Mouse (Mus musculus) lung, postnatal 0 days (tissue): Measurements from ENCODE around the gene Evi2b.

Source experiments
- CTCF ChIP-seq: IDR thresholded peaks from 2 replicates; pipeline ENCODE4 v1.5.1; 2016; ENCODE audit warnings: antibody characterized with exemption, mild to moderate bottlenecking
- EP300 ChIP-seq: IDR thresholded peaks from 2 replicates; pipeline ENCODE4 v1.6.1; 2016; ENCODE audit warnings: antibody characterized with exemption, mild to moderate bottlenecking, control low read depth

DNA sequence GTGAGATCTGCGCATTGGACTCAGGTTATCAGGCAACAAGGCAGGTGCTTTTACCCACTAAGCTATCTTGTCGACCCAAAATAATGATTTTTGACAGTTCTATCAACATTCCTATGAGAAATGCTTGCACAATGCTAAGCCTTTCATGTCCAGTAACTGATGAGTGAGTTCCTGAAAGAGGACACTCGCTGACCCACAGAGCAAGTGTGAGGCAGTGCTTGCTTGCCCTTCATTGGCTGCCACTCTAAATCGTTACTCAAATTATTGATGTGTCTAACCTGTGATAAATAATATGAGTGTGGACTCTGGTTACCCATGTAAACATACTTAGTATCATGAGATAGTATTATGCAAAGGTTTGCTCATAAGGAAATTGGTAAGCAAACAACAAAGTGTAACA is 37.0 kb upstream of the Evi2b start:
- TF ChIP-seq CTCF (no peak), EP300 (no peak)
